In the genomic region with DNA sequence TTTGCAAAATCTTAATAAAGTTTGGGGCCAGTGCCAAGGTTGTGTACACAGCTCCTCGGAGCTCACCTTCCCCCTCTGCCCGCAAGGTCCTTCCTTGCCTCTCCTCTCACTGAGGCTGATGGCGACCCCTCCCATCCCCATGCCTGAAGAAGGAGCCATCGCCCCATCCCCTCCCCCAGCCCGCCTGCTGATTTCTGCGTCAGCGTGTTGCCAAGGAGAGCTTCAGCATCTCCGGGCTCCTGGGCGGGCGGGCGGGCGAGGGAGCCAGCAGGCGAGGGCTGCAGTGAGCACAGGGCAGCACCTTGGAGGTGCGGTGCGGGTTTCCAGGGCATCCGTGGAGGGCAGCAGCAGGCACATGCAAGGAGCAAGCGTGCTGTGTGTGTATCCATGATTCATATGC, we compare ENCODE assay signal across 8 mouse cellular contexts. TPM values are rescaled to one million over a fixed set of nuclear protein-coding genes. Genes with fewer than 3 reads are reported as not detected.
A peak's percentile ranks its signal among the peaks of the same experiment; 100 is the strongest.
DNase-seq lines count a peak whose midpoint lies in the region; ATAC-seq lines count a peak whose summit lies in the region.

No protein-coding gene starts in this region.

- DNase-seq in cerebellum, postnatal 10 days = peak; percentile 61 to 71
- no peak for DNase-seq in cerebellum, adult 11 months
- peak; percentile 66 for DNase-seq in testis, postnatal 10 days (ENCODE audit: low spot score)
- DNase-seq in testis, postnatal 14 days (ENCODE audit: low spot score) = no peak
- DNase-seq in left cerebral cortex, postnatal 14 days (ENCODE audit: low spot score in 2 of 2) = peak; percentile 33 to 63
- DNase-seq in retina, postnatal 1 day = peak; percentile 78

- intact Hi-C loops in left cerebral cortex, postnatal 14 days (cut with DNase I) = no loop called here

- ATAC-seq in CD4-positive, CD25-positive, alpha-beta regulatory T cell, adult 4 months = no peak
- no peak for ATAC-seq in megakaryocyte-erythroid progenitor cell, adult 5-6 weeks (replicated peaks; ENCODE audit: low FRiP score, low TSS enrichment, poor library complexity, severe bottlenecking)

RNA-seq across cellular contexts. Expression of a gene that starts 28.4 kb away (rescaled TPM):
- 100 to 1,000 TPM; 159 to 164 TPM for total RNA-seq in left cerebral cortex, postnatal 14 days (2021)
- not detected for polyA plus RNA-seq in CD4-positive, CD25-positive, alpha-beta regulatory T cell, adult 4 months (2017; shearing (Covaris generic))
- total RNA-seq in megakaryocyte-erythroid progenitor cell, adult 5-6 weeks (2014; fragmentation: Nextera tagmentation) = 0.96 TPM in 1 of 2 replicates, not detected in the other
- total RNA-seq in megakaryocyte-erythroid progenitor cell, adult 5-6 weeks (2017) = 2.1 TPM in 1 of 2 replicates, not detected in the other

RNA-seq across cellular contexts. Expression of a gene that starts 37.0 kb away (rescaled TPM):
- total RNA-seq in left cerebral cortex, postnatal 14 days (2021) = 1 to 10 TPM in 1 of 2 experiments, under 1 TPM in 1; 0.93 to 1.1 TPM
- polyA plus RNA-seq in CD4-positive, CD25-positive, alpha-beta regulatory T cell, adult 4 months (2017; shearing (Covaris generic)) = not detected
- total RNA-seq in megakaryocyte-erythroid progenitor cell, adult 5-6 weeks (2014; fragmentation: Nextera tagmentation) = not detected in 2 replicates
- not detected in 2 replicates for total RNA-seq in megakaryocyte-erythroid progenitor cell, adult 5-6 weeks (2017)

RNA-seq across cellular contexts. Expression of a gene that starts 41.5 kb away (rescaled TPM):
- 10 to 100 TPM; 37.7 to 39.6 TPM for total RNA-seq in left cerebral cortex, postnatal 14 days (2021)
- polyA plus RNA-seq in CD4-positive, CD25-positive, alpha-beta regulatory T cell, adult 4 months (2017; shearing (Covaris generic)) = 1 to 10 TPM in 1 of 2 experiments, under 1 TPM in 1; 0.54 to 1.8 TPM
- total RNA-seq in megakaryocyte-erythroid progenitor cell, adult 5-6 weeks (2014; fragmentation: Nextera tagmentation) = not detected in 2 replicates
- total RNA-seq in megakaryocyte-erythroid progenitor cell, adult 5-6 weeks (2017) = not detected in 2 replicates

Comparison
In these comparisons a context has a peak if more than half of its experiments do, and no peak if none do; other contexts are left out.
1. DNase-seq: peak in cerebellum, postnatal 10 days (2 of 2), testis, postnatal 10 days (single experiment), left cerebral cortex, postnatal 14 days (2 of 2) and retina, postnatal 1 day (single experiment); none in cerebellum, adult 11 months (single experiment) and testis, postnatal 14 days (single experiment).
2. RNA of a gene that starts 28.4 kb away (total RNA-seq): 159 to 164 TPM in left cerebral cortex, postnatal 14 days; 0.96 to 2.1 TPM in megakaryocyte-erythroid progenitor cell, adult 5-6 weeks; every median in the first group is over 10 times any median in the second.
3. RNA of a gene that starts 41.5 kb away (total RNA-seq): 37.7 to 39.6 TPM in left cerebral cortex, postnatal 14 days; not detected in megakaryocyte-erythroid progenitor cell, adult 5-6 weeks; every median in the first group is over 10 times any median in the second.